Mouse (Mus musculus) splenic B cell, adult 2 months (primary cell): ENCODE results near the gene Tsen2.

Experiments
- DNase-seq: peaks from one replicate; pipeline ENCODE4 v3.0.0-alpha.2; 2011; ENCODE audit warnings: low read depth, low spot score
- H3K27me3 ChIP-seq: 2 replicates; pipeline ENCODE4 v1.6.1; 2012; ENCODE audit warnings: mild to moderate bottlenecking, low read length, moderate library complexity, mixed read lengths; ENCODE audit not compliant: control insufficient read depth, poor library complexity, insufficient read depth, severe bottlenecking
- H3K36me3 ChIP-seq: 2 replicates; pipeline ENCODE4 v1.6.1; 2012; ENCODE audit warnings: mild to moderate bottlenecking, low read length, moderate library complexity, mixed read lengths; ENCODE audit not compliant: control insufficient read depth, poor library complexity, insufficient read depth, severe bottlenecking

The Tsen2 gene

GRCm38 (mm10) chr6:115574171-115574570 is 29.7 kb downstream of the Tsen2 start:
- no peak for DNase-seq

GRCm38 (mm10) chr6:115577407-115577806 is 32.9 kb downstream of the Tsen2 start:
- peaks cover 2% of the 10 kb centered on the region; the same call in 1 of the 2 replicates for H3K36me3 ChIP-seq
- H3K27me3 ChIP-seq = no peaks in the 10 kb centered on the region
- no peak for DNase-seq

More at GRCm38 (mm10) chr6:115574171-115574570, 29.7 kb downstream of the Tsen2 start:
- Histone ChIP-seq H3K36me3 (peaks cover 2% of the 10 kb centered on the region; the same call in 1 of the 2 replicates), H3K27me3 (no peaks in the 10 kb centered on the region)

- Histone ChIP-seq H3K36me3 (peaks cover 2% of the 10 kb centered on the region; the same call in 1 of the 2 replicates), H3K27me3 (no peaks in the 10 kb centered on the region)
- DNase-seq = no peak
Observed at GRCm38 (mm10) chr6:115577941-115578340, 33.5 kb downstream of the Tsen2 start.

GRCm38 (mm10) chr6:115580810-115581209 is 36.3 kb downstream of the Tsen2 start:
- no peak for DNase-seq
- Histone ChIP-seq H3K36me3 (peaks cover 2% of the 10 kb centered on the region; the same call in 1 of the 2 replicates), H3K27me3 (no peaks in the 10 kb centered on the region)

- DNase-seq = peak; percentile 18
- H3K36me3 ChIP-seq = peaks cover 2% of the 10 kb centered on the region; the same call in 1 of the 2 replicates
Observed at GRCm38 (mm10) chr6:115582328-115583115, 38.1 kb downstream of the Tsen2 start.

GRCm38 (mm10) chr6:115583430-115584125 is 39.1 kb downstream of the Tsen2 start:
- Histone ChIP-seq H3K27me3 (no peaks in the 10 kb centered on the region), H3K36me3 (no peaks in the 10 kb centered on the region)
- peak; percentile 46 for DNase-seq

More at GRCm38 (mm10) chr6:115582328-115583115, 38.1 kb downstream of the Tsen2 start:
- no peaks in the 10 kb centered on the region for H3K27me3 ChIP-seq

- no peak for DNase-seq
- Histone ChIP-seq H3K36me3 (no peaks in the 10 kb centered on the region), H3K27me3 (no peaks in the 10 kb centered on the region)
Observed at GRCm38 (mm10) chr6:115584176-115584575, 39.7 kb downstream of the Tsen2 start.

GRCm38 (mm10) chr6:115586321-115586720 is 41.9 kb downstream of the Tsen2 start:
- no peak for DNase-seq
- Histone ChIP-seq H3K36me3 (no peaks in the 10 kb centered on the region), H3K27me3 (no peaks in the 10 kb centered on the region)

GRCm38 (mm10) chr6:115591692-115592359 is 47.4 kb downstream of the Tsen2 start:
- DNase-seq = no peak
- no peaks in the 10 kb centered on the region for H3K36me3 ChIP-seq
- no peaks in the 10 kb centered on the region for H3K27me3 ChIP-seq

GRCm38 (mm10) chr6:115592458-115592857 is 48.0 kb downstream of the Tsen2 start, which contains the start of gene Mkrn2os:
TSS of gene Mkrn2os (minus strand) at chr6:115592576.
- DNase-seq = no peak
- H3K27me3 ChIP-seq = no peaks in the 10 kb centered on the region
- H3K36me3 ChIP-seq = no peaks in the 10 kb centered on the region

GRCm38 (mm10) chr6:115593252-115593651 is 48.8 kb downstream of the Tsen2 start:
- Histone ChIP-seq H3K36me3 (no peaks in the 10 kb centered on the region), H3K27me3 (no peaks in the 10 kb centered on the region)
- DNase-seq = no peak

- Histone ChIP-seq H3K36me3 (no peaks in the 10 kb centered on the region), H3K27me3 (no peaks in the 10 kb centered on the region)
- DNase-seq = peak; percentile 42
Observed at GRCm38 (mm10) chr6:115594463-115594862, 50.0 kb downstream of the Tsen2 start.

- no peak for DNase-seq
- H3K27me3 ChIP-seq = no peaks in the 10 kb centered on the region
- no peaks in the 10 kb centered on the region for H3K36me3 ChIP-seq
Observed at GRCm38 (mm10) chr6:115595667-115596066, 51.2 kb downstream of the Tsen2 start.

- peaks cover 1% of the 10 kb centered on the region; the same call in 1 of the 2 replicates for H3K36me3 ChIP-seq
- DNase-seq = no peak
- H3K27me3 ChIP-seq = no peaks in the 10 kb centered on the region
Observed at GRCm38 (mm10) chr6:115601322-115601714, 56.9 kb downstream of the Tsen2 start.
